In the genomic region with DNA sequence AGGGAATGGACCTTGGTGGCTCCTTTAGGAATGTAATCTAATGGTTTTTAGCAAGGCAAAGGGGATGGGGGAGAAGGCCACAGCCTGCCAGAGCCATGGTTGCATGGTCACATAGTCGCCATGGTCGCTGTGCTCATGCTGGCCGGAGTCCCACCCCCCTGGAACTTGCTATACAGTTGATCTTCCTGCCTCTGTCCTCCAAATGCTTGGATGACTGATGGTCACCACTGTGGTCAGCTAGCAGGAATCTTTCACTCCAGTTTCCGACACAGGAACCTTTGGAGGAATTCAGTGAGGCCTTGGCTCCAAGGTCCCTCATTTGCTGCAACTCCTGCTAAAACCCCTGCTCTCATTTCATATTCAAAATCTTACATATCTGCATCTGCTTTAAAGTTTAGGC, we compare ENCODE assay signal across 15 mouse cellular contexts.
"Had no signal": no experiment of that assay in that cellular context is flagged by ENCODE, and none has a peak within 500 bp of the region (broad histone marks: within the 10 kb centered on the region; RNA-seq: fewer than 3 reads in every experiment).

No protein-coding gene starts in this region.

- H3K9me3 ChIP-seq: limb, embryonic 15.5 days; liver, embryonic 12.5 days; neural tube, embryonic 12.5 days had no signal

- H3K4me3 ChIP-seq: limb, embryonic 15.5 days; liver, embryonic 12.5 days; megakaryocyte, embryonic 14.5 days; midbrain, embryonic 12.5 days; neural tube, embryonic 12.5 days had no signal

- H3K4me2 ChIP-seq: limb, embryonic 15.5 days; liver, embryonic 12.5 days; lung, embryonic 14.5 days; midbrain, embryonic 12.5 days; neural tube, embryonic 12.5 days had no signal

- ATAC-seq: liver, embryonic 12.5 days had no signal

- H3K36me3 ChIP-seq: limb, embryonic 15.5 days; liver, embryonic 12.5 days; midbrain, embryonic 12.5 days; neural tube, embryonic 12.5 days had no signal

- DNase-seq: kidney, postnatal 36 days; layer of hippocampus, adult 9-11 months; layer of hippocampus, postnatal 36 days; lung, embryonic 14.5 days; lung, postnatal 10 days; spleen, adult 18-20 months; thymus, adult 2 months; thymus, postnatal 25 days had no signal

- H3K27me3 ChIP-seq: limb, embryonic 15.5 days; midbrain, embryonic 12.5 days; neural tube, embryonic 12.5 days had no signal

- H3K9ac ChIP-seq: limb, embryonic 15.5 days; liver, embryonic 12.5 days; lung, embryonic 14.5 days; midbrain, embryonic 12.5 days; neural tube, embryonic 12.5 days had no signal

- H3K27ac ChIP-seq: kidney, postnatal 0 days; limb, embryonic 15.5 days; liver, embryonic 12.5 days; macrophage; midbrain, embryonic 12.5 days; neural tube, embryonic 12.5 days had no signal
